Mouse (Mus musculus) left cerebral cortex, postnatal 36 days (tissue): ENCODE results near the gene L1cam. TPM values are rescaled to one million over a fixed set of nuclear protein-coding genes. Genes with fewer than 3 reads are reported as not detected.
A peak's percentile ranks its signal among the peaks of the same experiment; 100 is the strongest.

Source experiments
- DNase-seq, 2 experiments: peaks; one replicate each; pipeline ENCODE4 v3.0.0; 2021 to 2022; ENCODE audit warnings: low spot score in 2 of 2, mixed read lengths in 1 of 2
- intact Hi-C: fragments of 180-260 bp; cut with DNase I; formaldehyde crosslinking; loops from one replicate; pipeline ENCODE4 v1.15.1; 2025
- total RNA-seq, 2 experiments: library from RNA; stranded (reverse); gene quantifications; 2 replicates each; pipeline ENCODE4 v1.2.3; 2021

The L1cam gene
- total RNA-seq, 2 experiments from 2014 or later: 131 to 179 TPM

GRCm38 (mm10) chrX:73881036-73881427 lies 14.9 kb downstream of the L1cam start:
- DNase-seq: no peak
- intact Hi-C loops: no loop called here

GRCm38 (mm10) chrX:73880194-73881035 lies 15.5 kb downstream of the L1cam start:
- peak; percentile 13 to 25 for DNase-seq
- intact Hi-C loops: no loop called here

DNA sequence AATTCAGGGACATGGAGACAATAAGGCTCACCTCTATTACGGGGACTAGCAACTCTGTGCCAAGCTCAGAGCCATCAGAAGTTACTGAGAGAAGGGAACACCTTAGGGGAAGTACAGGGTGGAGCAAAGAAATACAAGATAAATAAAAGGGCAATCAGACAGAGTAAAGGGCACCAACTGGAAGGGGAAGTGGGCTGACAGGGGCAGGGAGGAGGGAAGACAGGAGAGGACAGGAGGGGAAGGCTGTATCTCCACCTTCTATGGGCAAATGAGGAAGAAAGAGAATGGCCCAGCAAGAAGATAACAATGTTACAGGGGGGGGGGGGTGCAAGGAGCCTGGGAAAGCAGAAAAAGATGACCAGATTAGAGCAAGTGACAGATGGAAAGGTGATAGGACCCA lies 18.9 kb downstream of the L1cam start:
- intact Hi-C loops: no loop called here

GRCm38 (mm10) chrX:73875881-73876280 lies 20.0 kb downstream of the L1cam start:
- DNase-seq: no peak
- intact Hi-C loops: no loop called here

More for the DNA sequence above, 18.9 kb downstream of the L1cam start:
- DNase-seq: no peak

DNA sequence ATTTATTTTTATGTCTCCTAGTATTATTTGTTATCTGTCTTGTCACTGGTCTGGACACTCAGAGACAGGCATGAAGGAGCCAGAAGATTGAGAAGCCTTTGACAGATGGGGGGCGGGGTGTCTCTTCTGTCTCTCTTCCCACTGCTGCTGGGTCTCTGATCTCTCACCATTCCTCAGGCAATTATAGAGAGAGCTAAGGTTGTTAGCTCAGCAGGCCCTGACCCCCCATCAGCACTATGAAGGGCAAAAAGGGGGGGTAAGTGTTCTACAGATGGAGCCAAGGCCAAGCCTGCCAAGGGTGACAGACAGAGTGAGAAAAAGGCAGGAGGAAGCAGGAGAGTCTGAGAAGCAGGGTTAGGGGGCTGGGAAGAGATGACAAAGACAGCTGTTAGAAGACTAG lies 23.9 kb downstream of the L1cam start:
- no peak for DNase-seq
- intact Hi-C loops: no loop called here

DNA sequence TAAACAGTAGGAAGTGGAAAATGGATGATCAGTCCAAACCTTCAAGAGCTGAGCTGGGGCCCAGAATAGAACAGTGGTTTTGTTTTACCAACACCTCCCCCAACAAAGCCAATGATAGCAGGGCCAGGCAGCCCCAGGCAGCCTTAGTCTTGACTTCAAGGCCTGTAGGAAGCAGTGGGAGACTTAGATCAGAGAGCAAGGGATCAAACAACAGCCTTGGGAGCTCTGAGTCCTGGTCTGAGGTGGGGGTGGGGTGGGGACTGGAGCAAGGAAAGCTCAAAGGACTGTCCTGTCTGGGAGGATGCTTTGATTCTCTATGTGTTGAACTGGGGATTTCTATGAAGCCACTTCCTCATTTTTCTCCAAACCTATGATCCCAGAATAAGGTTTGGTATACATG lies 24.4 kb downstream of the L1cam start:
- intact Hi-C loops: no loop called here

DNA sequence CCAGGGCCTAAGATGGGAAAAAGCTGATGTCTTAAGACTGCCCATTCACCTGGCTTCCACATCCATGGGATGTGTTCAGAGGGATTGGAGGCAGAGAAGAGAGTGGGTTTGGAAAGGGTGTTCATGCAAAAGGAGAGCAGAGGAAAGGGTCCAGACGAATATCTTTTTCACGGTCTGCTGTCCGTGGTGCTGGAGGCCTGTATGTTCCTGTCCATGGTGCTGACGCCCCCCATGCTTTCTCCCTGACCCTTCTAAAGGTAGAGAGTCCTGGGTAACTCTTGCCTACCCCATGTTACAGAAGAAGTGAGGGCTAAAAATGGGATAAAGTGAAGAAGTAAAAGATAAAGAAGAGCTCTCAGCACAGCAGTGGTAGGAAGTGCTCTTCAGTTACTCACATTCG lies 26.6 kb downstream of the L1cam start:
- DNase-seq: no peak
- intact Hi-C loops: no loop called here

More for the DNA sequence above, 24.4 kb downstream of the L1cam start:
- no peak for DNase-seq

GRCm38 (mm10) chrX:73867852-73868251 lies 28.1 kb downstream of the L1cam start:
- DNase-seq: no peak
- intact Hi-C loops: no loop called here

DNA sequence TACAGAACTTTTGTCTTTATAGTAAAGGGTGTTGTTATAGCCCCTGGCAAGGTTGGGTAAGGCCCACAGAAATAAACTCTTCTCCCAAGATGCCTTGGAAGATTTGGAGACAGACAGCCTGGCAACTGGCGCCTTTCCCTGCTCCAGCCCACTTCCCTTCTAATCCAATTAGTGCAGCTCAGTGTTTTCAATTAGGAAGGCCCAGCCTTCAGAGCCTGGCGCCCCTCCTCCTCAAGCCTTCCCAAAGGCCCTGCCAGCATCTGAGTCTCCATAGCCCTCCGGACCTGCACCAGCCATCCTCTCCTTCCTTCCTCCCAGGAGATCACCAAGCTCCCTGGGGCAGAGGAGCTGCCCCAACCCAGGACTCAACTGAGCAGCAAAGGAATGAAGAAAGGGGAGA lies 28.6 kb downstream of the L1cam start:
- no peak for DNase-seq
- intact Hi-C loops: no loop called here

DNA sequence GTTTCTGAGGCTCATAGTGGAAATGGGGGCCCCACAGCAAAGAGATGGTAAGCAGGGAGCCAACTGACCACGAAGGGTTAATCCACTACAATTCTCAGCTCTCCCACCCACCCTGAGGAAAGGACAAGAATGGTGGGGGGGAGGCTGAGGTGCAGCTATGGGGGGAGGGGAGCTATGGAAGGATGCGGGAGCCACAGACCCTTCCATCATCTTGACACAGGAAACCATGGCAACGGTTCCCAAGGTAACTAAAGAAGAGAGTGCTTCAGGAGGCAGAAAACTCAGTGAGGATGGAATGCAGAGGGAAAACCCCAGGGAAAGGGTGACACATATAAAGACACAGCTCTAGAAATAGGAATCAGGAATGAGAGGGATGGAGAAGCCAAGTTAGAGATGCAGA lies 31.2 kb downstream of the L1cam start:
- DNase-seq: no peak
- intact Hi-C loops: no loop called here

DNA sequence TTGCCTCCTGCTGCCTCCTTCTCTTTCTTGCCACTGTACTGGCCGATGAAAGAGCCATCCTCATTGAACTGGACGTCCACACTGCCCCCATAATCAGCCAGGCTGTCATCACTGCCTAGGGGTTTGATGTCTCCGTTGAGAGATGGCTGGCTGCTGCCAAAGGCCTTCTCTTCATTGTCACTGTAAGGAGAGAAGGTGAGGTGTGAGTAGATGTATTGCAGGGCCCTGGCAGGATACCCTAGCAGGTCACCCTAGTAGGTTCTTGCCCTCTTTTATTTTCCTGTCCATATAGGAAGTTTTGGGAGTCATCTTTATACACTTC lies 40.9 kb downstream of the L1cam start:
- intact Hi-C loops: no loop called here
- no peak for DNase-seq

- intact Hi-C loops: no loop called here
- no peak for DNase-seq
Measured at GRCm38 (mm10) chrX:73854326-73855086, 41.4 kb downstream of the L1cam start.

DNA sequence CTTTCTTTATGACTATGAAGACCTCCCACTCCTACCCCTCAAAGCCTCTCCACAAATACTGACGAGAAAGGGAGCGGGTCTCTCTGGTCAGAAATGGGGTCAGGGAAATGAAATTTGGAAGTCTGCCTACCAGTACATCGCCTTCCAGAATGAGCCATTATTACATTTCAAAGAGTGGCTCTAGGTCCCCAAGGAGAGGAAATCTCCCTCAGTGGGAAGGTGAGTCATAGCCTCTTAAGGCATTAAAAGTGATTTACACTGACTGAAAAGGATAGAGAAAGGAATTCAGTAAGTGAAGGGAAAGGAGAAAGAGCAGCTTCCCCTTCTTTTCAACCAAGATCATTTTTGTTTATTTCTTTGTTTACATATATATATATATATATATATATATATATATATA lies 59.2 kb downstream of the L1cam start:
- no peak for DNase-seq
- intact Hi-C loops: no loop called here

GRCm38 (mm10) chrX:73835731-73836130 lies 60.2 kb downstream of the L1cam start:
- DNase-seq: no peak
- intact Hi-C loops: no loop called here

DNA sequence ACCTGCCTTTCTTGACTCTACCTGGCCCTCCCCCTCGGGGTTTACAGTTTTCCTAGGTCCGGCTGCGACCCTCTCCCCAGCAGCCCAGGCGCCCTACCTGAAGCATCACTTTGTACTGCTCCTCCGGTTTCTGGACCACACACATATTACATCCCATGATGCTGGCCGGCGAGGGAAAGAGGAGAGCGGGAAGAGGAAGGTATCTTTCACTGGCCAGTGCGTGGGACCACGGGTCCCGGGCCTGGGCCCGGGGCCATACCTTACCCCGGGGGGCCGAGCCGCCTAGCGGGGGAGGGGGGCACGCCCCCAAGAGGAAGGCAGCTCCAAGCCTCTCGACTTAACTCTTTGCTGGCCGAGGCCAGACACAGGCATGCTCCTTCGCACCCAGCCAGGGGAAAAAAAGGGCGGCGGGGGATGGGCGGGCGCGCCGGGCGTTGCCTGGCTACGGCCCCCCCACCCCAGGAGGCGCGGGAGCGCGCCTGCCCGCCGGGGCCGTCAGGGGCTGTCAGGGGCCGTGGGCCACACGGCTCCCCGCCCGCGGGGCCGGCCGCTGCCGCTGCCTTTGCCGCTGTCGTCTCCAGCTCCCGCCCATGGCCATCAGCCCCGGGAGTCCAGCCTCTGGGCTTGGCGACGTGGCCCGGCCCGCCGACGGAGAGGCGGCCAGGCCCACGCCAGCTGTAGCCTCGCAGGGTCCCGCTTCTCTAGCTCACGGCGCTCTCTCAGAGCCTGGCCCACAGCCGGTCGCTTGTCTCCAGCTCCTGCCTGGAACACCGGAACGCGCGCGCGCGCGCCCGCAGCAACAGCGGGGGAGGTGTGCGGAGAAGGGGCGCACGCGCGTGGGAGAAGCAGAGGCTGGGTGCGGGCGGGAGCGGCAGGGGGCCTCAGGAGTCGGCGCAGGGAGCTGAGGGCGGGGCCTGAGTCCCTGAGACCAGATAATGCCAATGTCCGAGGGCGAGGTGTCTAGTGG lies 71.4 kb downstream of the L1cam start, which contains the start of gene Pdzd4:
Gene Pdzd4 (minus strand): TSS at position 785 of the 967 bp plus-strand sequence.
- intact Hi-C loops: no loop called here
- DNase-seq: peak; percentile 49 to 61

GRCm38 (mm10) chrX:73823747-73824146 lies 72.2 kb downstream of the L1cam start:
- peak in 1 of 2 experiments; percentile 11 for DNase-seq

DNA sequence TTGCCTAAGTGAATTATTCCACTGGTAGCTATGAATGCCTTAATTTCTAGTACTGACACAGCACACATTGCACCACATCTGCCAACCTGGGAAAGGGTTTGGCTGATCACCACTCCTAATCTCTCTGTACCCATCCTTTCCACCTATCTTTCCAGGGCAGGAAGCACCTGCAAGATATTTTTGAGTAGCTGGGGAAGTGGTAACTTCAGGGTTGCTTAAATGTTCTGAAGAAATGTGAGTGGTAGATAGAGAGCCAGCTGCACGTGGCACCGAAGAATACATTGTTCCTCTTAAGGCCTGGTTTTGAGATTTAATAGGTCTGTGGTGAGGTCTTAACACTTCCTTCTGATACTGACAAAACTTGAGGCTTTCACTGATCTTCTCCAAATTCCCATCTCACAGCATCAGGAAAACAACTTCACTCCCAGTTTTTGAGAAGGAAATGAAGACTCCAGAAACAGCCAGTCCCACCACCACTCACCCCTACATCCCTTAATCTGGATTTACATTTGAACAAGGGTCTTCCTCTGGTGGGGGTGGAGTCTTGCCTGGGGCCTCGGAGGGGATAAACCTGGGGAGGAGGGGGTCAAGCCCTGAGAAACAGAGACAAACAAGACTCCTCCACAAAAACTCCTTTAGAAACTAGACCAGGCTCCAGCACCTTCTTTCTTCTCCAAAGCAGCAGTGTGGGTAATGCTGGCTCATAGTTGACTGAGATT lies 79.2 kb downstream of the L1cam start:
- intact Hi-C loops: no loop called here

More at GRCm38 (mm10) chrX:73823747-73824146, 72.2 kb downstream of the L1cam start:
- intact Hi-C loops: no loop called here

GRCm38 (mm10) chrX:73815072-73815471 lies 80.8 kb downstream of the L1cam start:
- intact Hi-C loops: no loop called here
- DNase-seq: no peak

More for the DNA sequence above, 79.2 kb downstream of the L1cam start:
- no peak for DNase-seq

DNA sequence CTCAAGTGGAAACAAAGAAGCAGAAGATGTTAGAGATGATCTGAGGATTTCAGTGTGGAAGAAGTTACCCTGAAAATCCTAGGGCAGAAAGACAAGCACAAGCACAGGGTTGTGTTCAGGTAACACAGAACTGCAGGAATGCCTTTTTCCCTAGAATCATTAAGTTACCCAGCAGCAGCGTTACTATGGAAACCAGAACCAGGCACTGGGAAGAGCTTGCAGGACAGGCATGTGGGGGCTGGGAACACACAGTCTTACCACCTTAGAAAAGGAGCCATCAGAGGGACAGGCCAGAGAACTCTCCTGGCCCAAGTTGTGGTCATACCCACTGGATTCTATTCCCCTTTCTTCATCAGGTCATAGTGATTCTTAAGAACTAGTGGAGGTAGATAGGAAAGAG lies 90.1 kb downstream of the L1cam start:
- intact Hi-C loops: no loop called here
- no peak for DNase-seq
